Mouse (Mus musculus) hindbrain, embryonic 12.5 days (tissue): ENCODE measurements around the gene Olfr792. TPM values are rescaled to one million over a fixed set of nuclear protein-coding genes. Genes with fewer than 3 reads are reported as not detected.

Experiments
- ATAC-seq: fragments of 200-750 bp; cut with Nextera tagmentation; 2 replicates; pipeline ENCODE4 v1.8.0; 2017; ENCODE audit warnings: moderate TSS enrichment; ENCODE audit not compliant: low FRiP score
- H3K27ac ChIP-seq: fragments of 300-500 bp; sonication (generic); 2 replicates; pipeline ENCODE4 v1.5.1; 2016; ENCODE audit warnings: mild to moderate bottlenecking
- H3K27me3 ChIP-seq: fragments of 300-500 bp; sonication (generic); 2 replicates; pipeline ENCODE4 v1.6.1; 2016; ENCODE audit warnings: mild to moderate bottlenecking
- H3K36me3 ChIP-seq: fragments of 300-500 bp; sonication (generic); 2 replicates; pipeline ENCODE4 v1.6.1; 2016; ENCODE audit warnings: mild to moderate bottlenecking
- H3K4me1 ChIP-seq: fragments of 300-500 bp; sonication (generic); 2 replicates; pipeline ENCODE4 v1.6.1; 2016
- H3K4me2 ChIP-seq: fragments of 300-500 bp; sonication (generic); replicated peaks from 2 replicates; pipeline ENCODE4 v1.6.1; 2016; ENCODE audit warnings: mild to moderate bottlenecking
- H3K4me3 ChIP-seq: fragments of 300-500 bp; sonication (generic); 2 replicates; pipeline ENCODE4 v1.5.1; 2016; ENCODE audit warnings: mild to moderate bottlenecking
- H3K9ac ChIP-seq: fragments of 300-500 bp; sonication (generic); 2 replicates; pipeline ENCODE4 v1.6.1; 2016; ENCODE audit warnings: mild to moderate bottlenecking, moderate library complexity
- H3K9me3 ChIP-seq: fragments of 300-500 bp; sonication (generic); replicated peaks from 2 replicates; pipeline ENCODE4 v1.6.1; 2016; ENCODE audit warnings: mild to moderate bottlenecking
- whole genome bisulfite sequencing: fragments of 180-500 bp; shearing (Covaris S2); methylation state at CpG from one replicate; pipeline ENCODE4 v1.1.7; 2016; 5-methylcytosine and 5-hydroxymethylcytosine counted together
- microRNA-seq: library from miRNA; unstranded; fragments of <30 nt; microRNA quantifications from one replicate; pipeline ENCODE4, GENCODE M21; 2017
- polyA plus RNA-seq: library from polyadenylated mRNA; unstranded; fragments of >200 nt; fragmentation: Nextera tagmentation; extraction: Ambion mirVana; gene quantifications from 2 replicates; pipeline ENCODE4 v1.2.1, GENCODE M21; 2016

The Olfr792 gene
- polyA plus RNA-seq = not detected in 2 replicates

DNA sequence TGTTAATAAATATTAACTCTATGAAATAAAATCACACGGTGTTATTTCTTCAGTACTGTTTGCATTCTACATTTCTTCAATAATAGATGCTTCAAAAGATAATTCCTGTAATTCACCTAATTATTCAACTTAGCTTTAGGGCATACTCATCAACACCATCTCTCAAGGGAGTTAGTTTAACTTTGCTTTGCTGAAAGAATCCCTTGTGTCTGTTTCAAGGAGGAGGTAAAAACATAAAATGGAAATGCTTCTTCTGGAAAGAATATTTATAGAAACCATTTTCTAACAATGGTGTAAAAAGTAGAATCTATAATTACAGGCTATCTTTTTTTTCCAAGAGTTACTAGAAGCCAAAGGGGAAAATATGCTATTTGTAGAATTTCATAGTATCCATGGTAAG, at the start of gene Olfr792:
Gene Olfr792, plus strand, starts transcription at position 301 of the 400 bp plus-strand sequence.
- no peaks in the 10 kb centered on the region for H3K36me3 ChIP-seq
- no peaks in the 10 kb centered on the region for H3K27me3 ChIP-seq
- H3K9me3 ChIP-seq = peaks cover under 1% of the 10 kb centered on the region; the same call in 1 of the 2 replicates
- H3K27ac ChIP-seq = no peak within 1 kb of the TSS
- 75% methylated on average over 1 of the region's 1 CpGs for WGBS
- no peaks in the 10 kb centered on the region for H3K4me1 ChIP-seq
- H3K4me2 ChIP-seq = no peak within 1 kb of the TSS
- ATAC-seq = no peak
- H3K9ac ChIP-seq = no peak within 1 kb of the TSS
- no peak within 1 kb of the TSS for H3K4me3 ChIP-seq

- H3K27me3 ChIP-seq = no peaks in the 10 kb centered on the region
- no peak for ATAC-seq
- WGBS = 84% methylated on average over 2 of the region's 2 CpGs
Observed at GRCm38 (mm10) chr10:129490101-129490500, 48.9 kb upstream of the Olfr792 start.

DNA sequence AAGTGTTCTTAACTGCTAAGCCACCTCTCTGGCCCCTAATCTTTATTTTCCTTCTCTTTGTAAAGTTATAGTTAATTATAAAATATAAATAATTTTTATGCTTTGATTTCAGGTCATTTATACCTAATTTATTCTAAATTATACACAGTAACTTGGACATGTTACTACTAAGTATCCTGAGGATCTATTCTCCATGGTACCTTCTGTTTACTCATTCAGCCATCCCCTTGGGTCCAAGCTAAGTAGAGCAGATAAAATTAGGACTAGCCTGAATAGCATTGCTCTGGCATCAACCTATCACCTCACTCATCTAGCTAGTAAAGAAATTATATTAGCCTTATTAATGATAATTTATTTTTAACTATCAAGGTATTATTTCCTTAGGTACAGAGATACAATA, 40.8 kb upstream of the Olfr792 start, which contains the start of gene Olfr790:
Gene Olfr790, plus strand, starts transcription at position 301 of the 400 bp plus-strand sequence.
- Histone ChIP-seq H3K4me3 (no peak within 1 kb of the TSS), H3K27ac (no peak within 1 kb of the TSS), H3K9me3 (no peaks in the 10 kb centered on the region), H3K36me3 (no peaks in the 10 kb centered on the region), H3K27me3 (no peaks in the 10 kb centered on the region), H3K9ac (no peak within 1 kb of the TSS), H3K4me1 (no peaks in the 10 kb centered on the region), H3K4me2 (no peak within 1 kb of the TSS)
- ATAC-seq = no peak

More at GRCm38 (mm10) chr10:129490101-129490500, 48.9 kb upstream of the Olfr792 start:
- H3K36me3 ChIP-seq = no peaks in the 10 kb centered on the region
- no peak overlapping the region for H3K4me3 ChIP-seq
- no peak overlapping the region for H3K4me2 ChIP-seq
- no peak overlapping the region for H3K27ac ChIP-seq
- no peak overlapping the region for H3K9ac ChIP-seq
- H3K4me1 ChIP-seq = no peaks in the 10 kb centered on the region
- no peaks in the 10 kb centered on the region for H3K9me3 ChIP-seq

DNA sequence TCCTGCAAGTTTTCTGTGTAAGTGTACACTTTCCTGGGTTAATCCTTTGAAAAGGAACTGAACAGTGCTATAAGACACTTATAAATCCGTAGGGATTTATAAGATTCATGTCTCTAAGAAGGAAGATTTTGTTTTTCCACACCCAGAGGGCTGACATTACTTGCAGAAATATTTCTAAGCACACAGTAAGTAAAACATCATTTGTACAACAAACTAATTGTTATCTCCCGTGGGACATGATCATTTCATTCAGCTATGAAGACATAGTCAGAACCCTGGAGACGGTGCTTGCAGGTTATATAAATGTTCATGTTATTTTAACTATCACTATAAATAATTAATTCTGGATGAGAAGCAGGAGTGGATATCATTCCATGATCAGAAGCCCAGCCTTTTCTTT, 17.5 kb upstream of the Olfr792 start, which contains the start of gene Olfr791:
Gene Olfr791, plus strand, starts transcription at position 301 of the 400 bp plus-strand sequence.
- Histone ChIP-seq H3K4me3 (no peak within 1 kb of the TSS), H3K27ac (no peak within 1 kb of the TSS), H3K9me3 (no peaks in the 10 kb centered on the region), H3K4me2 (no peak within 1 kb of the TSS), H3K4me1 (no peaks in the 10 kb centered on the region), H3K36me3 (no peaks in the 10 kb centered on the region), H3K9ac (no peak within 1 kb of the TSS), H3K27me3 (no peaks in the 10 kb centered on the region)
- no peak for ATAC-seq
- WGBS = 75% methylated on average over 3 of the region's 3 CpGs

DNA sequence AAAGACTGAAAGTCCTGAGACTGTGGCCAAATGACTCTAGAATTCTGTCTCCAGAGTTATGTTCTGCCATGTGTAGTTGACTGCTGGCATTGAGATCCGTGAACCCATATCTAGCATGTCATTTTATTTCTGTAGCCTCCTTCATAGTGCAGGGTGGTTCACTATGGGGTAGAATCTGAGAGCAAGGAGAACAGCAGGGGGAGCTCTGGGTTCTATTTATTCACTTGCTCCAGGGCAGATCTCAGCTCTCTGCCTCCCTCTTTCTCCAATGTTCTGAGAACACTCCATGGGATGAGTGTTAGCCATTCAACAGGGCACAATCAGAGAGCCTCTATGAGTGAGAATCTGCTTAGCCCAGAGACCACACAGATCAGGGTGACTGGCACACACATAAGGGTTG, 10.4 kb downstream of the Olfr792 start:
- no peak overlapping the region for H3K4me3 ChIP-seq
- H3K27me3 ChIP-seq = no peaks in the 10 kb centered on the region
- no peak for ATAC-seq
- H3K27ac ChIP-seq = no peak overlapping the region
- H3K9me3 ChIP-seq = peaks cover 6% of the 10 kb centered on the region; the same call in 1 of the 2 replicates
- H3K4me1 ChIP-seq = no peaks in the 10 kb centered on the region
- no peak overlapping the region for H3K4me2 ChIP-seq
- WGBS = 75% methylated on average over 1 of the region's 1 CpGs
- no peaks in the 10 kb centered on the region for H3K36me3 ChIP-seq
- no peak overlapping the region for H3K9ac ChIP-seq

DNA sequence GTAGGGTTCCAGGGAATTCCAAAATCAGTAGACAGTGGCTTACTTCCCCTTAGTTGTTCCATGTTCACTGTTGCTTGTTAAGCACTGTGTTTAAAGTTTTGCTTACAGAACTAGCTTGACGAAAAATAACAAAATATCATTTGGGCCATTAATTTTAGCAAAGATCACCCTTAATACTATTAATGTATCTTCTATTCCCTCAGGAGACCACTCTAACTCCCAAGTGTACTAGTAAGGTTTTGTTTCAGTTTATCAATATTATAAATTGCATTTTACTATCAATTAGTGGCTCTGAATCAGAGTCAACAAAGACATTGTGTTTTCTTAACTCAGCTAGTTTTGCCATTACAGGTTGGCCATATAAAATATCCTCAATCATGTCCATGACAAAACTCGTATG, 28.4 kb downstream of the Olfr792 start, which contains the start of gene Olfr794:
Gene Olfr794, plus strand, starts transcription at position 301 of the 400 bp plus-strand sequence.
- WGBS = 82% methylated on average over 2 of the region's 2 CpGs
- ATAC-seq = no peak
- Histone ChIP-seq H3K36me3 (no peaks in the 10 kb centered on the region), H3K9me3 (no peaks in the 10 kb centered on the region), H3K27me3 (no peaks in the 10 kb centered on the region), H3K27ac (no peak within 1 kb of the TSS), H3K4me3 (no peak within 1 kb of the TSS), H3K4me1 (no peaks in the 10 kb centered on the region), H3K9ac (no peak within 1 kb of the TSS), H3K4me2 (no peak within 1 kb of the TSS)

GRCm38 (mm10) chr10:129577066-129577465, 38.1 kb downstream of the Olfr792 start:
- H3K27me3 ChIP-seq = no peaks in the 10 kb centered on the region
- H3K27ac ChIP-seq = no peak overlapping the region
- no peaks in the 10 kb centered on the region for H3K4me1 ChIP-seq
- no peak overlapping the region for H3K4me3 ChIP-seq
- WGBS = 65% methylated on average over 1 of the region's 1 CpGs
- no peak overlapping the region for H3K9ac ChIP-seq
- no peaks in the 10 kb centered on the region for H3K36me3 ChIP-seq
- H3K9me3 ChIP-seq = no peaks in the 10 kb centered on the region
- no peak overlapping the region for H3K4me2 ChIP-seq
- ATAC-seq = no peak

Small RNA genes within 50 kb of the gene (microRNA-seq; reads per million reads assigned to microRNA genes)
- gene Gm23252 = not detected

Other genes with a start within 250 kb of the Olfr792 start
- not detected in 2 replicates for gene Olfr780, start 221.0 kb upstream of the Olfr792 start, polyA plus RNA-seq
- not detected in 2 replicates for gene Olfr781, start 210.3 kb upstream of the Olfr792 start, polyA plus RNA-seq
- not detected in 2 replicates for gene Olfr782, start 190.3 kb upstream of the Olfr792 start, polyA plus RNA-seq
- gene Olfr784, start 155.1 kb upstream of the Olfr792 start, polyA plus RNA-seq = not detected in 2 replicates
- gene Olfr785, start 133.7 kb upstream of the Olfr792 start, polyA plus RNA-seq = not detected in 2 replicates
- gene Olfr786, start 111.9 kb upstream of the Olfr792 start, polyA plus RNA-seq = not detected in 2 replicates
- not detected in 2 replicates for gene Olfr787, start 77.3 kb upstream of the Olfr792 start, polyA plus RNA-seq
- not detected in 2 replicates for gene Olfr788, start 68.2 kb upstream of the Olfr792 start, polyA plus RNA-seq
- gene Olfr789, start 54.4 kb upstream of the Olfr792 start, polyA plus RNA-seq = not detected in 2 replicates
- gene Olfr790, start 40.7 kb upstream of the Olfr792 start, polyA plus RNA-seq = not detected in 2 replicates
- not detected in 2 replicates for gene Olfr791, start 17.4 kb upstream of the Olfr792 start, polyA plus RNA-seq
- gene Olfr794, start 28.5 kb downstream of the Olfr792 start, polyA plus RNA-seq = not detected in 2 replicates
- not detected in 2 replicates for gene Olfr796, start 73.4 kb downstream of the Olfr792 start, polyA plus RNA-seq
- gene Olfr798, start 88.8 kb downstream of the Olfr792 start, polyA plus RNA-seq = not detected in 2 replicates
- gene Olfr799, start 98.3 kb downstream of the Olfr792 start, polyA plus RNA-seq = not detected in 2 replicates
- not detected in 2 replicates for gene Olfr800, start 118.5 kb downstream of the Olfr792 start, polyA plus RNA-seq
- not detected in 2 replicates for gene Olfr801, start 134.7 kb downstream of the Olfr792 start, polyA plus RNA-seq
- 0.04 TPM in 1 of 2 replicates, not detected in the other for gene Olfr802, start 149.0 kb downstream of the Olfr792 start, polyA plus RNA-seq
- not detected in 2 replicates for gene Olfr803, start 155.1 kb downstream of the Olfr792 start, polyA plus RNA-seq
- not detected in 2 replicates for gene Olfr804, start 164.0 kb downstream of the Olfr792 start, polyA plus RNA-seq
- not detected in 2 replicates for gene Olfr805, start 190.2 kb downstream of the Olfr792 start, polyA plus RNA-seq
- not detected in 2 replicates for gene Olfr806, start 202.8 kb downstream of the Olfr792 start, polyA plus RNA-seq
- gene Olfr807, start 218.6 kb downstream of the Olfr792 start, polyA plus RNA-seq = not detected in 2 replicates
- gene Olfr808, start 226.3 kb downstream of the Olfr792 start, polyA plus RNA-seq = not detected in 2 replicates
- gene Olfr809, start 235.5 kb downstream of the Olfr792 start, polyA plus RNA-seq = not detected in 2 replicates